Mouse (Mus musculus) adrenal gland, postnatal 36 days (tissue): ENCODE measurements at regions not wholly inside any gene's neighbourhood (a gene's known extent, or its start where the extent isn't known, plus 50 kb on each side); places are given as distances from the start of the nearest gene placed in this dataset.

Experiments used
- DNase-seq, 2 experiments: peaks; one replicate each; pipeline ENCODE4 v3.0.0; 2021; ENCODE audit warnings: mixed read lengths in 1 of 2

DNA sequence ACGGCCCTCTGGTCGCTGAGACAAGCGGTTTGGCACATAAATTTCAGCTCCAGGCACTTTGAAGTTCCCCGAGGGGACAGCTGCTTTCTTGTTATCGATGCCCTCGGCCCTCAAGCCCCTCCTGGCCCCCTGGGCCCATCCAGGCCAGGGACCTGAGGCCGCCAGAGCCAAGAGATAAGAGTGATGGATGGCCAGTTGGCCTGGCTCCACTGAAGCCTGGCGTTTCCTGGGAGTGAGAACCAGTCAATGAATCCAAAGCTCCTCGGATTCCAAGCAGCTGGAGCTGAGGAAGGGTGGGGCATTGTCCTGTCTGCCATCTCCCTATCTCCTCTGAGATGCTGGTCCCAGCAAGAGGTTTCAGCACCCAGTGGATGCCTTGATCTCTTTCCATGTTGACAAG lies 71.6 kb upstream of the Hand1 start:
- DNase-seq: peak; percentile 26 to 28

DNA sequence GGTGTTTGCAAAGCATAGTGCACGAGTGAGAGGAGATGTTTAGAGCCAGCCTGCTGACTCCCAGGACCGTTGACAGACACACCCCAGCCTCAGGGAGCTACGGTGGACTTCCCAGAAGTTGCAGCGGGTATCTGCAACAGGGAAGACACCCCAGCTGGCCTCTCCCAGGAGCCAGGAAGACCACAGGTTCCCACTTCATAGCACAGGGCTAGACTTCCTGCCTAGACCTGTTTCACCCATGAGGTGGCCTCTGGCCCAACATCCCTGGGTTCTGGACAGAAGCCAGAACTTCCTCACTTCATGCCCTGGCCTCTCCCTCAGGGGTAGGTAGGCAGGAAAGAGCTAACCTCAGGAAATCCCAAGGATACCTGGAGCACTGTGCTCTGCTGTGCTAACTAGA lies 66.7 kb upstream of the Hand1 start:
- DNase-seq: no peak

DNA sequence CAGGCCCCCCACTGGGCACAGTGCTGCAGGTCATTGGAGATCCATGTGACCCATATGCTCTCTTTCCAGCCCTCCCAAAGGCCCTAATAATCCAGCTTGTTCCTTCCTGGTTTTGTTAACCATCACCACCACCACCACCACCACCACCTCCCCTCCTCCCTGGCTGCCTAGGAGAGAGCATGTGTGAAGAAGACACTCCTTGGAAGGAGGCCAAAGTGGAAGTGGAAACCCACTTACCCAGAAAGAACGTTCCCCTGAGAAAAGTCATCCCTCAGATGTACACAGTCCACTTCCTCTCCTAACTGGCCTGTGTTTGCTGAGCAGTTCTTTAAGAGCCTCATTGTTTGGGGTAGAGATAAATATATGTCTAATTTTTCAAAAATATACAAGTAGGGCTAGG lies 62.9 kb upstream of the Hand1 start:
- DNase-seq: no peak

DNA sequence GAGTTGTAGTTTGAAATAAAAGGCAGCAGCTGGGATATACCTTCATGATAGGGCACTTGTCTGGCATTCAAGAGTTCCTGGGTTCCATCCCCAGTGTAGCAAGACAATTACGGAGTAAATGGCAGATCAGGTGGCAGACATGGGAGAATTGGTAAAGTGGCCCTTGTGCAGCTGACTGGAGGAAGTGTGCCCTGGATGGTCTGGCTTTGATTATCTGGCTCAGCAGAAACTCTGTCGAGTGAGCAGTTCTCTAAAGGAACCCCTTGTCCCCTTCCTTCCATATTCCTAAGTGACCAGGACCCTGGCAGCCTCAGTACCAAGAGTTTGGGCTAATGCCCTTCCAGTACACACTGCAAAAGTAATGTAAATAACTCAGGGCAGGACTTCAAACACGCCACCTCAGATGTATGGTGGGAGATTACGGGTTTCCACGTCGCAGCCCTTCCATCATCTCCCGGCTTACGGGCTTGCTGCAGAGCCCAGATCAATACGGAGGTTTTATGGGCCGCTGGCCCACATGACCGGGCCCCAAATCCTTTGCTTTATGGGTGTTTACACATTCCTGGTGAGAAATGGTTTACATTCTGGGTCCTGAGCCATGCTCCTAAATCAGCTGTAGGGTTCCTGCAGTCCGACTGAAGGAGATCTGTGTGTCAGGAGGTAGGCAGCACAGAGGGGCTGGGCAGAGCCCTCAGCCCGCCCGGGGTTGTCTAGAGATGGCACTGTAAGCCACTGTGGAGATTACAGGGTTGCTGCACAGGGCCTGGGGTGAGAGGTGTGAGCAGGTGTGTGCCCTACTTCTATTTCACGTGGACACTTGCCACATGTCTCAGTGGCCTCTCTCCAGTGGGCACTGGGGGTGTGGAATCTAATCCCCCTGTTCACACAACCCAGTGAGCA lies 50.4 kb upstream of the Hand1 start:
- DNase-seq: no peak
